Mouse (Mus musculus) CH12.LX (cell line): Measurements from ENCODE around the gene Vtn.

Experiments
- BHLHE40 ChIP-seq: IDR thresholded peaks from 2 replicates; pipeline ENCODE4 v1.6.1; 2011; ENCODE audit warnings: mild to moderate bottlenecking, low read depth, low read length, improper control_type of control experiment
- CTCF ChIP-seq, 2 experiments: IDR thresholded peaks in 1 of 2; conservative IDR thresholded peaks in 1 of 2; 2 replicates each; pipeline ENCODE4 v1.5.1; 2011 to 2012; ENCODE audit warnings: low read depth in 2 of 2, low read length in 2 of 2, improper control_type of control experiment in 1 of 2, inconsistent platforms in 1 of 2, mild to moderate bottlenecking in 1 of 2, moderate library complexity in 1 of 2
- E2F4 ChIP-seq: IDR thresholded peaks from 2 replicates; pipeline ENCODE4 v1.6.1; 2011; ENCODE audit warnings: low read depth, low read length, improper control_type of control experiment; ENCODE audit not compliant: insufficient replicate concordance
- EP300 ChIP-seq: IDR thresholded peaks from 2 replicates; pipeline ENCODE4 v1.6.1; 2011; ENCODE audit warnings: low read length, improper control_type of control experiment
- ETS1 ChIP-seq: conservative IDR thresholded peaks from 2 replicates; pipeline ENCODE4 v1.6.1; 2012; ENCODE audit warnings: low read depth, mild to moderate bottlenecking, inconsistent platforms, low read length, improper control_type of control experiment, moderate library complexity
- HCFC1 ChIP-seq: IDR thresholded peaks from 2 replicates; pipeline ENCODE4 v1.6.1; 2012; ENCODE audit warnings: low read depth, mild to moderate bottlenecking, inconsistent platforms, low read length, improper control_type of control experiment
- JUN ChIP-seq: IDR thresholded peaks from 2 replicates; pipeline ENCODE4 v1.6.1; 2011; ENCODE audit warnings: low read depth, mild to moderate bottlenecking, low read length, improper control_type of control experiment, moderate library complexity; ENCODE audit not compliant: insufficient read depth
- NELFE ChIP-seq: IDR thresholded peaks from 2 replicates; pipeline ENCODE4 v1.6.1; 2011; ENCODE audit warnings: low read depth, low read length, improper control_type of control experiment
- POLR2A ChIP-seq: IDR thresholded peaks from 2 replicates; pipeline ENCODE4 v1.6.1; 2011; ENCODE audit warnings: low read depth, mild to moderate bottlenecking, improper control_type of control experiment, low read length
- RAD21 ChIP-seq: IDR thresholded peaks from 2 replicates; pipeline ENCODE4 v1.6.1; 2011; ENCODE audit warnings: low read depth, mild to moderate bottlenecking, low read length, improper control_type of control experiment, moderate library complexity
- SIN3A ChIP-seq: IDR thresholded peaks from 2 replicates; pipeline ENCODE4 v1.6.1; 2012; ENCODE audit warnings: low read length, improper control_type of control experiment, inconsistent platforms
- SMC3 ChIP-seq: IDR thresholded peaks from 2 replicates; pipeline ENCODE4 v1.6.1; 2011; ENCODE audit warnings: low read depth, low read length, improper control_type of control experiment
- TCF12 ChIP-seq: IDR thresholded peaks from 2 replicates; pipeline ENCODE4 v1.6.1; 2014; ENCODE audit warnings: low read depth, mild to moderate bottlenecking, inconsistent platforms, low read length, improper control_type of control experiment
- USF1 ChIP-seq: IDR thresholded peaks from 2 replicates; pipeline ENCODE4 v1.6.1; 2014; ENCODE audit warnings: low read depth, mild to moderate bottlenecking, inconsistent platforms, low read length, improper control_type of control experiment

- no peak for TF ChIP-seq POLR2A
- TF ChIP-seq JUN: no peak
- no peak for TF ChIP-seq CTCF (conservative IDR thresholded peaks at IDR 0.05 in 1 of 2, IDR thresholded peaks at IDR 0.05 in 1 of 2; ENCODE audit: low read depth in 2 of 2, low read length in 2 of 2)
- TF ChIP-seq E2F4: no peak
- TF ChIP-seq SIN3A: no peak
- no peak for TF ChIP-seq USF1
- TF ChIP-seq HCFC1: no peak
- TF ChIP-seq ETS1: no peak
- no peak for TF ChIP-seq BHLHE40
- no peak for TF ChIP-seq TCF12
- no peak for TF ChIP-seq SMC3
- TF ChIP-seq RAD21: no peak
- TF ChIP-seq NELFE: no peak
- no peak for TF ChIP-seq EP300
Measured at GRCm38 (mm10) chr11:78502909-78503650, 4.2 kb downstream of the Vtn start, which contains the start of gene Sebox.
